Mouse (Mus musculus) cerebellum, adult 2 months (tissue): ENCODE measurements around the gene 9230102O04Rik. TPM values are rescaled to one million over a fixed set of nuclear protein-coding genes. Genes with fewer than 3 reads are reported as not detected.
A peak's percentile ranks its signal among the peaks of the same experiment; 100 is the strongest.

Experiments used
- DNase-seq, 2 experiments: peaks; one replicate each; pipeline ENCODE4 v3.0.0; 2021
- H3K27ac ChIP-seq: fragments of 200-500 bp; 2 replicates; pipeline ENCODE4 v1.5.1; 2012; ENCODE audit warnings: low read length, control low read depth, inconsistent platforms; ENCODE audit not compliant: insufficient read depth
- H3K27me3 ChIP-seq: fragments of 200-500 bp; 2 replicates; pipeline ENCODE4 v1.6.1; 2012; ENCODE audit warnings: inconsistent platforms, mild to moderate bottlenecking, low read length, moderate library complexity; ENCODE audit not compliant: control insufficient read depth, insufficient read depth
- H3K4me1 ChIP-seq: fragments of 200-500 bp; 2 replicates; pipeline ENCODE4 v1.6.1; 2011; ENCODE audit warnings: low read length; ENCODE audit not compliant: control insufficient read depth, insufficient read depth
- H3K4me3 ChIP-seq: fragments of 200-500 bp; replicated peaks from 2 replicates; pipeline ENCODE3; 2011; ENCODE audit warnings: mild to moderate bottlenecking, low read depth, low read length, control low read depth; ENCODE audit not compliant: insufficient read depth
- CTCF ChIP-seq: fragments of 200-500 bp; IDR thresholded peaks from 2 replicates; pipeline ENCODE4 v1.5.1; 2011; ENCODE audit warnings: low read depth, mild to moderate bottlenecking, control low read depth, low read length, moderate library complexity, borderline replicate concordance; ENCODE audit not compliant: insufficient read depth
- POLR2A ChIP-seq: fragments of 200-500 bp; IDR thresholded peaks from 2 replicates; pipeline ENCODE4 v1.6.1; 2011; ENCODE audit warnings: low read length, control low read depth, borderline replicate concordance; ENCODE audit not compliant: insufficient read depth
- WGBS: fragments of 180-500 bp; shearing (Covaris S2); methylation state at CpG from one replicate; pipeline ENCODE4 v1.1.7; 2018; 5-methylcytosine and 5-hydroxymethylcytosine counted together
- polyA plus RNA-seq: library from polyadenylated mRNA; depleted of rRNA; stranded (reverse); fragments of >200 nt; gene quantifications from 2 replicates; pipeline ENCODE4 v1.2.3, GENCODE M21; 2012

The 9230102O04Rik gene
- polyA plus RNA-seq, 1 experiment, result not detected

GRCm38 (mm10) chr2:9882926-9883802 lies 6.2 kb downstream of the 9230102O04Rik start:
- WGBS, result 3% methylated on average over 43 of the region's 43 CpGs
- H3K4me1 ChIP-seq, result no peaks in the 10 kb centered on the region; the same call in 1 of the 2 replicates
- no peak for TF ChIP-seq POLR2A
- TF ChIP-seq CTCF, result no peak
- DNase-seq, result peak in 1 of 2 experiments; percentile 49
- H3K4me3 ChIP-seq, result no peak overlapping the region
- H3K27ac ChIP-seq, result no peak overlapping the region
- H3K27me3 ChIP-seq, result peaks cover 40% of the 10 kb centered on the region

- WGBS, result 2% methylated on average over 39 of the region's 39 CpGs
- H3K27me3 ChIP-seq, result peaks cover 40% of the 10 kb centered on the region
- H3K4me1 ChIP-seq, result no peaks in the 10 kb centered on the region; the same call in 1 of the 2 replicates
- TF ChIP-seq POLR2A, result no peak
- no peak for TF ChIP-seq CTCF
- DNase-seq, result peak in 1 of 2 experiments; percentile 35
- no peak overlapping the region for H3K4me3 ChIP-seq
- no peak overlapping the region for H3K27ac ChIP-seq
These were observed 6.9 kb downstream of the 9230102O04Rik start for GRCm38 (mm10) chr2:9882371-9882925.

DNA sequence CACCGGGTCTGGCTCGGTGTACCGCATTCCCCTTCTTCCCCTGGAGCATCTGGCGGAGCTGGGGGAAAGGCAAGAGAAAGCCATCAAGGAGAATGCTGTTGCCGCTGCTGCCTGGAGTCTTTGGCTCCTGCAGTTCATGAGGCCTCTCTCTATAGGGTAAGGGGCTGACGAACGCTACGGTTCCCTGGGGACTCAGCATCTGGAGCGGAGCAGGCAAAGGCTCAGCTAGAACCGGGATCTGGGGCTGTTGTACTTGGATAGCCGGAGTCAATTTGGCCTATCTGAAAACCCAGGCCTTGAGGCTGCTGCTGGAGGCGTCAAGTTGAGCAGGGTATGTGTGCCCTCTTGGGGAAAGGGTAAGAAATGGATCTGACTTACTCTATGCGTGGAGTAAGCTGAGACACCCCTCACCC lies 7.7 kb downstream of the 9230102O04Rik start:
- H3K27me3 ChIP-seq, result peaks cover 40% of the 10 kb centered on the region
- H3K4me3 ChIP-seq, result no peak overlapping the region
- no peak overlapping the region for H3K27ac ChIP-seq

GRCm38 (mm10) chr2:9881051-9881591 lies 8.2 kb downstream of the 9230102O04Rik start, which contains the start of gene 4930412O13Rik:
Gene 4930412O13Rik (plus strand): TSS chr2:9881252.
- Histone ChIP-seq H3K27ac (no peak within 1 kb of the TSS), H3K4me3 (no peak within 1 kb of the TSS), H3K4me1 (no peaks in the 10 kb centered on the region; the same call in 1 of the 2 replicates), H3K27me3 (peaks cover 40% of the 10 kb centered on the region)
- DNase-seq, result no peak
- TF ChIP-seq POLR2A, result no peak
- no peak for TF ChIP-seq CTCF
- 3% methylated on average over 34 of the region's 35 CpGs for WGBS

More for the DNA sequence above, 7.7 kb downstream of the 9230102O04Rik start:
- no peaks in the 10 kb centered on the region; the same call in 1 of the 2 replicates for H3K4me1 ChIP-seq
- no peak for DNase-seq
- TF ChIP-seq POLR2A, result no peak
- no peak for TF ChIP-seq CTCF
- WGBS, result 7% methylated on average over 13 of the region's 13 CpGs

DNA sequence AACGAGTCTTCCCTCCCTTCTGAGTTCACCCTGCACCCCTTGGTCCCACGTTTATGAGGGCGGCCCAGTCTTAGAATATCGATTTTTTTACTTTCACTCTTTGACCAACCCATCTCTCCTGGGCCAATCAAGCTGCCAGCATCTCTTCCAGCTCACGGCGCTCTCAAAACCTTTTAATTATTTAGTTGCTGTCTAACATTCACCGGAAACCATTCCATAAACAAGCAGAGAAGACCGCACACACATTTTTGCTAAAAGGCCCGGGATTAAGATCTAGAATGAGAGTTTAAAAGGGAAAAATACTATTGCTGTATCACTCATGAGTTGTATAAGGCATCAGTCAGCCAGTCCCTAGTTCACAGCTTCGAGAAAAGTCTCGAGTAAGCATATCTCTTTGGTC lies 9.1 kb downstream of the 9230102O04Rik start:
- no peak for DNase-seq
- H3K27me3 ChIP-seq, result peaks cover 38% of the 10 kb centered on the region
- TF ChIP-seq CTCF, result no peak
- no peak for TF ChIP-seq POLR2A
- no peak overlapping the region for H3K27ac ChIP-seq
- no peak overlapping the region for H3K4me3 ChIP-seq
- 11% methylated on average over 11 of the region's 11 CpGs for WGBS
- H3K4me1 ChIP-seq, result no peaks in the 10 kb centered on the region; the same call in 1 of the 2 replicates

DNA sequence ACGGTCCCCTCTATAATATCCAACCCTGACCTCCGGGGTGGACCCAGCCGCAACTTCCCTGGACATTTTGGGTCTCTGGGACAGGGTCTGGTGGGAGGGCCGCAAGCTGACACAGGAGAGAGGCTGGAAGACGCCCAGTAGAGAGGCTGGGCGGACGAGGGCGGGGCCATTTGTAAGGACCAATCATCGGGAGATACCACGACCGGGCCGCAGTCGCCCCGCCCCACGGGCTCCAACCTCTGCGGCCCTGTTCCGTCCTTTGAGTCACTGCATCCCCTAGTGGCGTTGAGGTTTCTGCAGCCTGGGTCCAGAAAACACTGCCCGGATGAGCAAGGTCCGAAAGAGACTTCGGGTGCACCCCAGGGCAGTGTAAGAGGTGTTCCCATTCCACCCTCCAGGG lies 9.8 kb downstream of the 9230102O04Rik start:
- under 1% methylated on average over 21 of the region's 21 CpGs for WGBS
- Histone ChIP-seq H3K4me1 (no peaks in the 10 kb centered on the region; the same call in 1 of the 2 replicates), H3K4me3 (peak overlapping the region; percentile 11), H3K27me3 (peaks cover 33% of the 10 kb centered on the region), H3K27ac (no peak overlapping the region)
- DNase-seq, result peak; percentile 44 to 46
- no peak for TF ChIP-seq POLR2A
- TF ChIP-seq CTCF, result peak; percentile 46; the same call in 1 of the 2 replicates

DNA sequence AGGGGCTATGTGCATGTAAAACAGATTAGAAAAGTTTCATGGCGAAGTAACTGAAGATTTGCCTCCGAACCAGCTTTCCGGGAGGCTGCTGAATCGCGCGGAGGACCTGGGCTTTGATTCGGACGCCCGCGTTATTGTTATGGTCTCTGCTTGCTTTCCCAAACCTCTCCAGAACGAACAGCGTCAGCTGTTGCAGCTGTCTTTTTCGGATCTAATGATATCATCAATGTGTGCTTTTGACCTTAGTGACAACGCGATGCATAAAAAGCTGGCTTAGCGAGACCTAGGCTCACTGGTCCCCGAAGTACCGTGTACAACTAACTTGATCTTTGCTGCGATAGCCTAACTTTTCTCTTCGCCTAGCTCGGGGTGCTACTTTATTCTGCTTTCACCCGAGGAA lies 10.2 kb downstream of the 9230102O04Rik start:
- no peaks in the 10 kb centered on the region; the same call in 1 of the 2 replicates for H3K4me1 ChIP-seq
- H3K4me3 ChIP-seq, result peak overlapping the region; percentile 11
- H3K27ac ChIP-seq, result no peak overlapping the region
- under 1% methylated on average over 22 of the region's 22 CpGs for WGBS
- TF ChIP-seq POLR2A (no peak), CTCF (no peak)
- peaks cover 30% of the 10 kb centered on the region for H3K27me3 ChIP-seq
- DNase-seq, result peak in 1 of 2 experiments; percentile 36
